Mouse (Mus musculus) erythroblast, adult 5-6 weeks (primary cell): ENCODE results near the gene Acoxl. TPM values are rescaled to one million over a fixed set of nuclear protein-coding genes. Genes with fewer than 3 reads are reported as not detected.

Source experiments
- ATAC-seq: replicated peaks from 2 replicates; pipeline ENCODE4 v1.8.0; 2016; ENCODE audit warnings: moderate number of reproducible peaks, mild to moderate bottlenecking, moderate TSS enrichment, inconsistent platforms; ENCODE audit not compliant: poor library complexity, low FRiP score, severe bottlenecking
- total RNA-seq, 2 experiments: library from RNA; stranded (forward) in 1 of 2; stranded (reverse) in 1 of 2; fragments of 150-400 nt in 1 of 2; fragments of 200-764, 138-1000 nt in 1 of 2; gene quantifications; 2 replicates each; pipeline versions ENCODE4 v1.2.3 to v1.2.4; 2015 to 2017; ENCODE audit warnings: low replicate concordance in 2 of 2

Gene Acoxl
- total RNA-seq, 2 experiments from 2014 or later: not detected

DNA sequence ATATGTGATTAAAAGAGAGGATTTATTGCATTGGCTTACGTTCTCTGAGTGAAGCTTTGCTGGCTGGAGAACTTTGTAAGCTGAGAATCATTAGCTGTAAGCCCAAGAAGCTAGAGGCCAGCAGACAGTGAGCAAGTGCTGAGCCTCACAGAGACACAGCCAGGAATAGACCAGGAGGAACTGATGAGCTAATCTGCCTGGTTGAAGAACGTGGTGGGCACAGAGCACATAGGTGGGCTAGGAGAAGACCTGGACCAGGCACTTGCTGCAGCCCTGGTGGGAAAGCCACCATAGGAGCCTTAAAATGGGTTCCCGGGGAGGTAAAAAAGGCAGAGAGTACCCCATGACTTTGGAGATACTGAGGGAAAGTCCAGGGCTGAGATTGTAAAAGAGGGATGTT is 228.5 kb downstream of the Acoxl start:
- no peak for ATAC-seq

DNA sequence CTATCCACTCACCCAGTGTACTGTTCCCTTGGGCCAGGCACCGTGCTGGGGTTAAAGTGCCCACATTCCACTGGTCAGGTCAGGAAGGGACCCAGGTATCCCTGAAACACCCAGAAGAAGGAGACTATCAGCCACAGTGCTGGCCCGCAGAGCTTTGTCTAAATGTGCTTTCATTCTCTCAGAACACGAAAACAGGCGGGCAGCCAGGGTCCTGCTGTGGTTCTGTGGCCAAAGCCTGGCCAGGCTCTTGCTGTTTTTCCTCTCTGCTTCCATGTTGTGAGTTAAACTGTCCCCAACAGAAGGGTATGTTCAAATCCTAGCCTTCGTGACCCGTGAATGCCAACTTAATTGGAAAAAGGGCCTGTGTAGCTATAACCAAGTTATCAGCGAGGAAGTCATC is 228.9 kb downstream of the Acoxl start:
- no peak for ATAC-seq

DNA sequence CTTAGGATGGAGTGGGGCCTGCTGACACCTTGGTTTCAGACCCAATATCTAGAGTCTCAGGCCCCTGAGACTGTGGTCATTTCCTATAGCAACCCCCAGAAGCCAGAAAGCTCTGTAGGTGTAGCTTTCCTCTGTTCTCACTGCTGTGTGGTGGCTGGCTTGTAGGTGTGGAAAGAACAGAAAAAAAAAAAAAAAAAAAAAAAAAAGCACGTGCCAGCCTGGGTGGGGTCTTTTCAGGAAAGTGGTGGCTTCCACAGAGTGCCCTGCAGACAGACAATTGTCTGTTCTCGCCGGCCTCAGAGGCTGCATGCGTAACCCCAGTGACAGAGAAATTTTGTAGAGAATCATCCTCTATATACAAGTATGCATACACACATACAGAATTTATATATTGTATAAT is 229.5 kb downstream of the Acoxl start:
- ATAC-seq: no peak

GRCm38 (mm10) chr2:128069025-128069424 is 230.3 kb downstream of the Acoxl start:
- ATAC-seq: no peak

- no peak for ATAC-seq
Observed at GRCm38 (mm10) chr2:128071791-128072190, 233.1 kb downstream of the Acoxl start.

GRCm38 (mm10) chr2:128072944-128073343 is 234.3 kb downstream of the Acoxl start:
- no peak for ATAC-seq

DNA sequence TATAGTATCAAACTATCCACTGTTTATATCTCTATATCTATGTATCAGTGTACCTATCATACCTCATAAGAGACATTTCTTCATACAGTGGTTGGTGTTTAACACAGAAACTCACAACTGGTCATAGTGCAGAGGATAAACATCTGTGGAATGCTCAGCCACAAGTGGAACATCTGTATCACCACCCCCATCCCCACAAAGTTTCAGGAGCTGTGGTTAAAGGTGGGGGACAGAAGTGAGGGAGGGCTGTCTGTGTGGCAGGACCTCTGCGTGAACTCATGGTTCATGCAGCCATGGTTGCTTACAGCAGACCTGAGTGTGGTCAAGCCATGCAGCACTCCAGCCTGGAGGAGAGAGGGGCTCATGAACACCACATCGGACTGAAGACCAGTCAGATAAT is 234.9 kb downstream of the Acoxl start:
- ATAC-seq: no peak

DNA sequence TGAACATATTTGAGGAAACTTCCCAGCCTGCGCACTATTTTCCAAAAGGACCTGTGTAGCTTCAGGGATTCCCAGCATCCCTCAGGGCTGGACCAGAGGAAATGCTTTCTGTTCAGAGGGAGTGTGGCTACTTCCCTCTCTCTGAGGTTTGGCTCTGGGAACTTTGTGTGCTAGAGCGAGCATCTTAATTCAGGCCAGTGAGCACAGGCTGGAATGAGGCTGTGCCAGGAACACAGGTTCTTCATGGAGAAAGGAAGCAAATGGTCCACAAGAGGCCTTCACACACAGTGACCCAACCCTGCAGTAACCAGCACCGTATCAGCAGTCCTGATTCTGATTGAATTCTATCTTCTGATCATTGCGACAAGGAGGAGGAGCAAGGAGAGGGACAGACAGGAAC is 238.3 kb downstream of the Acoxl start:
- ATAC-seq: no peak

DNA sequence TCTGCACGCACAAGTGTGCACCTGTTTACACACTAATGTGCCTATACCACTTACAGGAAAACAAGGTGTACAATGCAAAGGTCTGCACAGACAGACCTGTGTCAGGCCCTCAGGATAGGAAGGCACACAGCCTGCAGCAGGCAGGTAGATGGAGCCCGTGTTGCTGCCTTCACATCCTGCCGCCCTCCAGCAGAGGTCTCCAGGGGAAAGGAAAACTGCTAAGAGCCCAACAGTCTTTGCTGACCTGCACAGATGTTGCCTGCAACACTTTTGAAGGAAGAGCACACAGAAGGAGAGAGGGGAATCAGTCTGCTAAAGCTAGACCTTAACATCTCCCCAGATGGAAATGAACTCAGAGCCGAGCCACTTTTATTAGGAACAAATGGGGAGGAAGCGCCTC is 240.2 kb downstream of the Acoxl start:
- ATAC-seq: no peak

GRCm38 (mm10) chr2:128079316-128079715 is 240.6 kb downstream of the Acoxl start:
- ATAC-seq: no peak

DNA sequence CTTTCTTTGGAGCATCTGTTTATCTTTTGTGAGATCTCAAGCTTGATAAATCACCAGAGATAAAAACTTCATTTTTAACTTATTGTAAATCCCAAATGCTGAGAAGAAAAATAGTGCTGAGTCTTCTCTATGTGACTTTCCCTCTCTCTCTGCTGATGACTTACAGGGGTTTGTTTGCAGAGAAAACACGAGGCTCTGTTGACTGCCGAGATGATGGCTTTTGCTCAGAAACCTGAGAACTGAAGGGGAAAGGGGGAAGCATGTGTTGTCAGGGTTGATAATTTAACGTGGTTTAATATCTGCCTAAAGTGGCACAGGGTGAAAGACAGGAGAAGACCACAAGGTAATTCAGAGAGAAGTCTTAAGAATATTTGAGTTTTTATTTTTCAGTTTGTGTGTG is 245.2 kb downstream of the Acoxl start:
- no peak for ATAC-seq

DNA sequence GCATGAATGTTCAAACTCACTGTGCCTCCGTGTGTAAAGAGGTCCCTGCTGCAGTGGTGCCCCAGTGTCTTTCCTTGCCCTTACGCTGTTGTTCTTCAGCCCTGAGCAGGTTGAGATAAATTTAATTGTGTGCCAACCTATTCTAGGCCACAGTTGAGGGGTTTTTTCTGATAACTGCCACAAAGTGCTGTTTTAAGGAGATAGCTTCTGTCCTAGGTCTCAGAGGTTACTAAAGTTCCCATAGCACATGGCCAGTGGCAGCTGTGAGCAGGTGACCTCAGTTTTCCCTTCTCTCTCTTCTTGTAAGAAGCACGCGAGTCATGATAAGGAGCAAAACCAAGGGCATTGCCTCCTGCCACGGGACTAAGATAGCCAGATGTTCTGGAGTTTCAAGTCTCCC is 245.9 kb downstream of the Acoxl start:
- ATAC-seq: no peak

DNA sequence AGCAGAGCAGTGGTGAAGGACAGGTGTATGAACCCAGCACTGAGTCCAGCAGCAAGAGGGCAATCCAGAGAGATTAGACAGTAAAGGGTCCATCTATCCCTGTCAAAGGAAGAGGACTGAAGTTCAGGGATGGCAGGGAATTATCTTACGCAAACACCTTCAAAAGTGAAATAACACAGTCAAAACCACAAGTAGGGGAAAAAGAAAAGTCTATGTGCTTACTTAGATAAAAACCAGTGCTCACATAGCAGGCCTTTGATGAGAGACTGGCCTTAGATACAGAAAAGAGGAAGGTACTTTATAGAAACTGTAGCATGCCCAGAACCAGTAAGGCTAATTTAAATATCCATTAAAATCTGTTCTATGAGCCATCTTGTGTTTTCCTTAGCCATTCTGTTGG is 246.8 kb downstream of the Acoxl start:
- ATAC-seq: no peak

DNA sequence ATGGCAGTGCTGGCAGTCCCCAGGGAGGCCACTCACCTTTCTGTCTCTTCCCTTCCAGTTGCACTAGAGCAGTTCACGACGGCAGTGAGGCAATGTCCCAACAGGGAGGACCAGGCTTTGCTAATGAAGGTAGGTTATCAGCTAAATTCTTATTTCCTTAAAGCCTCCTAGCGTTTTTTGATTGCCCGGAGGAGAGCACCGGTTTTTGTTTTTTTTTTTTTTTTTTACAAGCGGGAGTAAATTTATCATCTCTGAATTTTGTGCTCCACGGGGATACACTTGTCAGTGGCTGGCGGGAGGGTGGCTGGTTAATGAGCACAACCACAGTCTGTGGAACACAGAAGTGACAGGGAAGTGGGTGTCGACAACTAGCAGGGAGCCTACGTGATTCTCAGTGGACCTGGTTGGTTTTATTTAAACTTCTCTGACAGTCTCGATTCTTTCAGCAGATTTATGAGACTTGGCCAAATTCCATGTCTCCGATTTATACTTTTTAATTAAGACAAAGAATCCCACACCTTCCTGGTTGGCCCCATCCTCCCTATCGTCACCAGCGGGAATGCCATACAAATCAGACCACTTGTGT is 247.7 kb downstream of the Acoxl start:
- ATAC-seq: no peak

- ATAC-seq: no peak
Observed at GRCm38 (mm10) chr2:128086996-128087526, 248.4 kb downstream of the Acoxl start.

- ATAC-seq: no peak
Observed at GRCm38 (mm10) chr2:128087798-128088545, 249.3 kb downstream of the Acoxl start.

GRCm38 (mm10) chr2:128090283-128090885 is 251.7 kb downstream of the Acoxl start:
- ATAC-seq: no peak

GRCm38 (mm10) chr2:128091431-128092369 is 253.0 kb downstream of the Acoxl start:
- no peak for ATAC-seq

GRCm38 (mm10) chr2:128092451-128092850 is 253.8 kb downstream of the Acoxl start:
- no peak for ATAC-seq

GRCm38 (mm10) chr2:128094196-128094595 is 255.5 kb downstream of the Acoxl start:
- ATAC-seq: peak; percentile 40; the same call in 1 of the 2 replicates
